Mouse (Mus musculus) spleen, adult 18-20 months (tissue): ENCODE results near the gene Gm10577.

Experiments
- DNase-seq, 2 experiments: peaks; one replicate each; pipeline ENCODE4 v3.0.0; 2022; ENCODE audit warnings: mixed read lengths in 2 of 2

Gene Gm10577

GRCm38 (mm10) chr4:100994442-100995255 is 25.8 kb downstream of the Gm10577 start:
- no peak for DNase-seq

DNA sequence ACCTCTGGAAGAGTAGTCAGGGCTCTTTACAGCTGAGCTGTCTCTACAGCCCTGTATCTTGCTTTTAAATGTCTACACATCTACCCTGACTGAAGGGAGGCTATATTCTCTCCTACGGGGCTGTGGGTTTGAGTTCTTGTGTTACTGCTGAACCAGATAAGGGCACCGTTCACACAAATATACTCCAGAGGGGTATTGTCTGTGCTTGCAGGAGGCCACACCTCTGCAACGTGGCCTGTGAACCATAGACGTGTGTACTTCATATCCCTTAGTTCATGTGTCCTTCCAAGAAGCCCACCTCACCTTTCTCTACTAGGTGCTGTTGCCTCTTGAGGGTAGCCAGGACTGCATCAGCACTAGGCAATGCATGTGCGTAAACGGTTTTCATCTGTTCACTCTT is 28.4 kb downstream of the Gm10577 start:
- no peak for DNase-seq

GRCm38 (mm10) chr4:100990996-100991395 is 29.5 kb downstream of the Gm10577 start:
- no peak for DNase-seq

DNA sequence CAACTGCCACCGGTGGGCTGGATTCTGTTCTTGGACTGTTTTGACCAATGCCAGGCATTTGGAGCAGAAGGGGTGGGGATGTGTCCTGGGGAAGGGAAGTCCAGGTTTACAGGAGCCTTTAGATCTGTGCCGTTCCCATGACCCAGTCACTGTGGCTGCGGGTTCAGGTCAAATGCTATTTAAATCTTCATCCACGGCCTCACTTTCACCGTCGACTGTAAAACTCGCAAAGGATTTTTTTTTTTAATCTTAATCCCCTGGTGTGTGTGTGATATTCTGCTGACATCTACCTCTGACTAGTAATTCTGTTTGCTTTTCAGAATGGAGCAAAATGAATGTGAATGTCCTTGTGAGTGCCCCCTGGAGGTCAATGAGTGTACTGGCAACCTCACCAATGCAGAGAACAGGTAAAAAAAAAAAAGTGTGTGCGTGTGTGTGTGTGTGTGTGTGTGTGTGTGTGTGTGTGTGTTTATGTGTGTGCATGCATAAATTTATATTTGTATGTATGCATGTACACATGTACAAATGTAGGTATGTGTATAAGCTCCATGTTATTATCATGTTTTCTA is 32.2 kb downstream of the Gm10577 start:
- DNase-seq = no peak

DNA sequence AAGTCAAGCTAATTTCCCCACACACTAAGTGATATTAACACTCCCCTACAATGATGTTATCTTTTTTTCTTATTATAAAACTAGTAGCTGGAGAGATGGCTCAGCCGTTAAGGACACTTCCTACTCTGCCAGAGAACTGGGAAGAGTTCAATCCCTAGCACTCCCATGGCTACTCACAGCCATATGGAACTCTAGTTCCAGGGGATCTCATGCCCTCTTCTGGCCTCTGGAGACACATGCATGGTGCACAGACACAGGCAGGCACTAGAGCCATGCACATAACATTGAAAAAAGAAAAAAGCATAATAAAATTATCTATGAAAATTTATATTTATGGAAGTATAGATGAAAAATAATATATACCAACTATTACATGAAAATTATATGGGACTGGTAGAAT is 33.3 kb downstream of the Gm10577 start:
- no peak for DNase-seq

DNA sequence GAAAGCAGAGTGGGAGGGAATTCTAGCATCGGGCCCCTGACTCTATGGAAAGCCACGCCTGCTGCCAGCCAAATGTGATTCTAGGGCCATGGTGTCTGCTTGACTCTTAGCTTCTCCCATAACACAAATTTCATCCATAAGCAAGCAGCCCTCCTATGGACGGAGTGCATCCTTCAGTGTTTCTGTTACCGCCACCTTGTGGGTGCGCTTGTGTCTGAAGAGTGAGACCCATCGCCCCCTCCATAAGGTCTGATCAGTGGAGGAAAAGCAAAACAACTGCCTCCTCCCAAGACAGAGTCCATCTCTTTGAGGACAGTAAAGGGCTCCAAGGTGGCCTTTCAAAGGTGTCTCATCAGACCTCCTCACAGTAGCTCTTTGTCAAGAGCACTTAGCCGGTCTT is 43.0 kb downstream of the Gm10577 start:
- no peak for DNase-seq

DNA sequence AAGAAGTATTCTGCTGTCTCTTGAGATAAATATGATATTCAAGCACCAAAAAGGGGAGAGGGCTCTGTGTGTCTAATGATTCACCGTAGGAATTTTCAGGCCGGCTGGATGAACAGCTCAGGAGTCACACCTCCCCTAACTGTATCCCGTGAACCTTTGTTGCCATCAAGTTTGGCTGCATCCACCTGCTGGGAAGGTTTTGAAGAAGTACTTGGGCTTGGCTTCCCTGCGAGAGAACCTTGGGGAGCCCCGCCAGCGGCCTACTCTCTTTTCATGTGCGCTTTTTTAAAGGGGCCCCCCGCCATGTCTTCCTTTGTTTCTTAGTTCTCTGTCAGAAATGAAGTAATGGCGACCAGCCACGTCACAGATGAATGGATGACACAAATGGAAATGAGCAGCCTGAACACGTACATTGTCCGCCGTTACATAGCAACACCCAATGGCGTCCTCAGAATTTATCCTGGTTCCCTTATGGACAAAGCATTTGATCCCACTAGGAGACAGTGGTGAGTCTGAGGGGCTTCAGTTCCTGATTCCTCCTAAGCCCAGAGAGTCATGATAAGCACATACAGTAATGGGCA is 46.0 kb downstream of the Gm10577 start:
- DNase-seq = no peak

DNA sequence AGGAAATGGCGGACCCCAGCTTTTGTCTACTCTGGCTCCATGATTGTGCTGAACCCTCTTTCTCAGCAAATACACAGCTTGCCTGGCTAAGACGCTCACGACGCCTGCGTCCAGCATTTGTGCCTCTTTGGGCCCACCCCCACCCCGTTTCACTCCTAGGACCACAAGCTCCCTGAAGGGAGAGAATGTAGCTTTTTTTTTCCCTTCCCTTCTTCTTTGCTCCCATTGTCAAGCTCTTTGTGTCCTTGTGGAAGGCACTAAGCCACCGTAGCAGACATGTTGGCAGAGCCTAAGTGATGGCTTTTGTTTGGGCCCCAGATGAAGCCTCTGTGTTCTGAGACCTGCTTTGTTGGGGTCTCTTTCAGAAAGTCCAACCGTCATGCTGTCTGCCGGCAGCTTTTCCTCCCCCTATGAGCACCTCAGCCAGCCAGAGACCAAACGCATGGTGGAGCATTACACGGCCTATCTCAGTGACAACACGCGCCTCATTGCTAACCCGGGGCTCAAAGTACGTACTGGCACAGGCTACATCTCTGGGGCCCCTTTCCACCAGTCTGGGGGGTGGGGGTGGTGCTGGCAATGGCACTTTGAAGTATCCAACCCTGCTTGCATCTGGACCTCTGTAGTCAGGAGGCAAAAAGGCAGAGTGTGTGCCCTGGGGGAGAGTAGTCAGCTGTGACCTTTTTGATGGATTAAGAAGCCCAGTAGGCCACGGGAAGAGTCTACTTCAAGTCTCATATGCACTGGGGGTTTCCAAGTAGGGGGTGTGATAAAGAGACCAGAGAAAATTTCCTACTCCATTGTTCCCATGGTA is 46.6 kb downstream of the Gm10577 start:
- DNase-seq = no peak
